Mouse (Mus musculus): ENCODE data around the gene Adra1b.

GRCm38 (mm10) chr11:43767749-43768148, 133.3 kb downstream of the Adra1b start:
- TF ChIP-seq MAX (IDR thresholded peaks at IDR 0.05) (no peak), CTCF (IDR thresholded peaks at IDR 0.05; ENCODE audit: control insufficient read depth, insufficient read depth, insufficient read length) (no peak), USF1 (IDR thresholded peaks at IDR 0.05; ENCODE audit: low read depth) (no peak), CEBPB (IDR thresholded peaks at IDR 0.05; ENCODE audit: low read depth) (no peak), MYOD1 (IDR thresholded peaks at IDR 0.05; ENCODE audit: control insufficient read depth, insufficient read length, low read depth) (no peak)
